Comparison of ENCODE assay signal across 8 mouse cellular contexts in the genomic region with DNA sequence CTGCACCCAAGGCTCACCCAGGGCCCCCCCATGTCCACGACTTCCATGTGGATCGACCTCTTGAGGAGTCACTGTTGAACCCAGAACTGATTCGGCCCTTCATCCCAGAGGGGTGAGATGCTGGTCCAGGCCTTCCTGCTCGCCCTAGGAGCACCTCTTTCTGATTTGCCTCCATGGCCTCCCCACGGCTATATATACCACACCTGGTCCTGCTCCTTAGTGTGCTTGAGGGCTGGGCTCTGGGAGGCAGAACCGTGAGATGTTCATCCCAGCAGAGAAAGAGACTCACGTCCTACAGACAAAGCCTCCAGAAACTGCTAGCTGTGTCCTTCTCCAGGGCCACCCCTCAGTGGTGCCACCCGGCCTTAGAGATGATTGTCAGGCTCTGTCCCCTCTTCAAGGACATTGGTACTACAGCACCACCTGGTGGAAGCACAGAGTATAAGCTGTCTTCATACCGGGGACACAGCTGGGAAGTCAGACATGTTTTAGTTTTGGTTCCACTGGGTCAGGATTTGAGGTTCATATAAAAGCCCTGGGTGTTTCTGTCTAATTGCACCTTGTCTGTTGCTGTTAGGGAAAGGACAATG. TPM values are rescaled to one million over a fixed set of nuclear protein-coding genes. Genes with fewer than 3 reads are reported as not detected.
DNase-seq lines count a peak whose midpoint lies in the region; ATAC-seq lines count a peak whose summit lies in the region.

No protein-coding gene starts in this region.

- H3K4me1 ChIP-seq in hindbrain, embryonic 12.5 days, result no peaks in the 10 kb centered on the region

- DNase-seq in Muller cell, postnatal 12 days (ENCODE audit: inconsistent ontology term), result peak; percentile 65
- DNase-seq in cerebellum, adult 18-20 months, result peak; percentile 79 to 80
- DNase-seq in forelimb bud, embryonic 11.5 days (ENCODE audit: low read depth, low spot score), result peak; percentile 62
- peak; percentile 77 to 81 for DNase-seq in layer of hippocampus, postnatal 10 days (ENCODE audit: low spot score in 2 of 2)
- DNase-seq in lung, postnatal 10 days, result peak; percentile 88
- peak; percentile 68 for DNase-seq in retina, adult 2 months (ENCODE audit: low read depth, low spot score)
- DNase-seq in thymus, postnatal 36 days, result peak; percentile 64 to 69

- H3K4me2 ChIP-seq in hindbrain, embryonic 12.5 days (replicated peaks), result no peak overlapping the region

- H3K36me3 ChIP-seq in hindbrain, embryonic 12.5 days, result no peaks in the 10 kb centered on the region

- 53% methylated on average over 9 of the region's 9 CpGs for WGBS in hindbrain, embryonic 12.5 days

- H3K9me3 ChIP-seq in hindbrain, embryonic 12.5 days (replicated peaks), result no peaks in the 10 kb centered on the region

- H3K27me3 ChIP-seq in hindbrain, embryonic 12.5 days, result no peaks in the 10 kb centered on the region

- no peak overlapping the region for H3K27ac ChIP-seq in hindbrain, embryonic 12.5 days

- H3K4me3 ChIP-seq in hindbrain, embryonic 12.5 days, result no peak overlapping the region

- H3K9ac ChIP-seq in hindbrain, embryonic 12.5 days, result no peak overlapping the region

- peak; percentile 41 for ATAC-seq in hindbrain, embryonic 12.5 days (ENCODE audit: low FRiP score)

RNA-seq across cellular contexts. Expression of gene Cdk20, which starts 6.8 kb away (rescaled TPM):
- polyA plus RNA-seq in hindbrain, embryonic 12.5 days (2016; fragmentation: Nextera tagmentation; extraction: Ambion mirVana), result 10.7 and 12.7 TPM in 2 replicates
- 10 to 100 TPM; 12.9 to 14.8 TPM for total RNA-seq in layer of hippocampus, postnatal 10 days (2021)

RNA-seq across cellular contexts. Expression of gene Fam240b, which starts 58.6 kb away (rescaled TPM):
- not detected in 2 replicates for polyA plus RNA-seq in hindbrain, embryonic 12.5 days (2016; fragmentation: Nextera tagmentation; extraction: Ambion mirVana)
- total RNA-seq in layer of hippocampus, postnatal 10 days (2021), result not detected
